Mouse (Mus musculus): ENCODE results near the gene Rcn3. TPM values are rescaled to one million over a fixed set of nuclear protein-coding genes. Genes with fewer than 3 reads are reported as not detected.

Gene Rcn3
- polyA plus RNA-seq, 1 experiment from 2014 or later = 61.3 TPM

MicroRNA genes within 50 kb of the gene (microRNA counts, 519-probe panel; counts per million panel counts)
- 2,399 counts per million, percentile 61 among the panel's probes with 10 or more counts for microRNA mmu-miR-150

Small RNA genes within 50 kb of the gene (microRNA-seq; reads per million reads assigned to microRNA genes)
- gene Mir150 (20.7 reads per million, percentile 30 among the genes with 10 or more reads in this experiment), gene Mir5121 (11.3 reads per million, percentile 25 among the genes with 10 or more reads in this experiment)

Other genes starting within 250 kb of the Rcn3 start
- 93.1 and 95.4 TPM in 2 replicates for gene Akt1s1, start 243.2 kb downstream of the Rcn3 start, polyA plus RNA-seq (2015; fragmentation: Nextera tagmentation; extraction: Ambion mirVana)
- 81.5 and 95.5 TPM in 2 replicates for gene Tbc1d17, start 243.1 kb downstream of the Rcn3 start, polyA plus RNA-seq (2015; fragmentation: Nextera tagmentation; extraction: Ambion mirVana)
- 34.9 and 38.1 TPM in 2 replicates for gene Pnkp, start 235.1 kb downstream of the Rcn3 start, polyA plus RNA-seq (2015; fragmentation: Nextera tagmentation; extraction: Ambion mirVana)
- gene Ptov1, start 222.4 kb downstream of the Rcn3 start, polyA plus RNA-seq (2015; fragmentation: Nextera tagmentation; extraction: Ambion mirVana) = 558 and 574 TPM in 2 replicates
- 145 and 165 TPM in 2 replicates for gene Med25, start 199.5 kb downstream of the Rcn3 start, polyA plus RNA-seq (2015; fragmentation: Nextera tagmentation; extraction: Ambion mirVana)
- gene Fuz, start 196.1 kb downstream of the Rcn3 start, polyA plus RNA-seq (2015; fragmentation: Nextera tagmentation; extraction: Ambion mirVana) = 24.7 and 27.7 TPM in 2 replicates
- 81.7 and 87.2 TPM in 2 replicates for gene Ap2a1, start 162.7 kb downstream of the Rcn3 start, polyA plus RNA-seq (2015; fragmentation: Nextera tagmentation; extraction: Ambion mirVana)
- gene Tsks, start 149.0 kb downstream of the Rcn3 start, polyA plus RNA-seq (2015; fragmentation: Nextera tagmentation; extraction: Ambion mirVana) = 0.20 TPM in 1 of 2 replicates, not detected in the other
- 40.2 and 43.1 TPM in 2 replicates for gene Cpt1c, start 117.4 kb downstream of the Rcn3 start, polyA plus RNA-seq (2015; fragmentation: Nextera tagmentation; extraction: Ambion mirVana)
- 815 and 859 TPM in 2 replicates for gene Prmt1, start 105.7 kb downstream of the Rcn3 start, polyA plus RNA-seq (2015; fragmentation: Nextera tagmentation; extraction: Ambion mirVana)
- gene Irf3, start 94.6 kb downstream of the Rcn3 start, polyA plus RNA-seq (2015; fragmentation: Nextera tagmentation; extraction: Ambion mirVana) = 67.9 and 72.7 TPM in 2 replicates
- 40.5 and 45.6 TPM in 2 replicates for gene Bcl2l12, start 93.5 kb downstream of the Rcn3 start, polyA plus RNA-seq (2015; fragmentation: Nextera tagmentation; extraction: Ambion mirVana)
- gene Scaf1, start 75.9 kb downstream of the Rcn3 start, polyA plus RNA-seq (2015; fragmentation: Nextera tagmentation; extraction: Ambion mirVana) = 35.8 and 38.9 TPM in 2 replicates
- gene Rras, start 74.3 kb downstream of the Rcn3 start, polyA plus RNA-seq (2015; fragmentation: Nextera tagmentation; extraction: Ambion mirVana) = 9.4 and 10.2 TPM in 2 replicates
- 14.9 and 17.2 TPM in 2 replicates for gene Prr12, start 39.3 kb downstream of the Rcn3 start, polyA plus RNA-seq (2015; fragmentation: Nextera tagmentation; extraction: Ambion mirVana)
- gene Nosip, start 29.8 kb downstream of the Rcn3 start, polyA plus RNA-seq (2015; fragmentation: Nextera tagmentation; extraction: Ambion mirVana) = 52.7 and 58.5 TPM in 2 replicates
- gene Prrg2, start 29.5 kb downstream of the Rcn3 start, polyA plus RNA-seq (2015; fragmentation: Nextera tagmentation; extraction: Ambion mirVana) = 14.7 and 14.8 TPM in 2 replicates
- gene Fcgrt, start 11.6 kb upstream of the Rcn3 start, polyA plus RNA-seq (2015; fragmentation: Nextera tagmentation; extraction: Ambion mirVana) = 8.0 and 9.9 TPM in 2 replicates
- gene Rps11, start 32.2 kb upstream of the Rcn3 start, polyA plus RNA-seq (2015; fragmentation: Nextera tagmentation; extraction: Ambion mirVana) = 1,342 and 1,406 TPM in 2 replicates
- 998 and 1,188 TPM in 2 replicates for gene Rpl13a, start 36.5 kb upstream of the Rcn3 start, polyA plus RNA-seq (2015; fragmentation: Nextera tagmentation; extraction: Ambion mirVana)
- gene Gm45713, start 44.0 kb upstream of the Rcn3 start, polyA plus RNA-seq (2015; fragmentation: Nextera tagmentation; extraction: Ambion mirVana) = 0.13 and 0.31 TPM in 2 replicates
- gene Flt3l, start 44.2 kb upstream of the Rcn3 start, polyA plus RNA-seq (2015; fragmentation: Nextera tagmentation; extraction: Ambion mirVana) = 0.79 and 0.92 TPM in 2 replicates
- 97.5 TPM in 2 replicates for gene Pih1d1, start 62.1 kb upstream of the Rcn3 start, polyA plus RNA-seq (2015; fragmentation: Nextera tagmentation; extraction: Ambion mirVana)
- 35.6 and 36.4 TPM in 2 replicates for gene Aldh16a1, start 62.4 kb upstream of the Rcn3 start, polyA plus RNA-seq (2015; fragmentation: Nextera tagmentation; extraction: Ambion mirVana)
- 9.3 and 14.2 TPM in 2 replicates for gene Slc17a7, start 71.7 kb upstream of the Rcn3 start, polyA plus RNA-seq (2015; fragmentation: Nextera tagmentation; extraction: Ambion mirVana)
- gene Gfy, start 87.3 kb upstream of the Rcn3 start, polyA plus RNA-seq (2015; fragmentation: Nextera tagmentation; extraction: Ambion mirVana) = not detected in 2 replicates
- gene Pth2, start 88.8 kb upstream of the Rcn3 start, polyA plus RNA-seq (2015; fragmentation: Nextera tagmentation; extraction: Ambion mirVana) = not detected in 2 replicates
- gene Ccdc155, start 112.7 kb upstream of the Rcn3 start, polyA plus RNA-seq (2015; fragmentation: Nextera tagmentation; extraction: Ambion mirVana) = 0.87 and 0.93 TPM in 2 replicates
- 0.59 and 0.63 TPM in 2 replicates for gene Dkkl1, start 119.9 kb upstream of the Rcn3 start, polyA plus RNA-seq (2015; fragmentation: Nextera tagmentation; extraction: Ambion mirVana)
- gene Tead2, start 123.5 kb upstream of the Rcn3 start, polyA plus RNA-seq (2015; fragmentation: Nextera tagmentation; extraction: Ambion mirVana) = 181 and 198 TPM in 2 replicates
- 0.96 and 1.3 TPM in 2 replicates for gene Cd37, start 146.9 kb upstream of the Rcn3 start, polyA plus RNA-seq (2015; fragmentation: Nextera tagmentation; extraction: Ambion mirVana)
- 0.11 and 0.23 TPM in 2 replicates for gene Slc6a16, start 148.9 kb upstream of the Rcn3 start, polyA plus RNA-seq (2015; fragmentation: Nextera tagmentation; extraction: Ambion mirVana)
- gene Slc6a21, start 185.3 kb upstream of the Rcn3 start, polyA plus RNA-seq (2015; fragmentation: Nextera tagmentation; extraction: Ambion mirVana) = not detected in 2 replicates
- 5.0 and 6.4 TPM in 2 replicates for gene Trpm4, start 241.6 kb upstream of the Rcn3 start, polyA plus RNA-seq (2015; fragmentation: Nextera tagmentation; extraction: Ambion mirVana)
- gene Hrc, start 243.1 kb upstream of the Rcn3 start, polyA plus RNA-seq (2015; fragmentation: Nextera tagmentation; extraction: Ambion mirVana) = 0.06 TPM in 1 of 2 replicates, not detected in the other